Mouse (Mus musculus): ENCODE results near the gene Cryzl1. TPM values are rescaled to one million over a fixed set of nuclear protein-coding genes. Genes with fewer than 3 reads are reported as not detected.
"Not testable (repeated sequence)": the region's sequence is repeated elsewhere in the genome, so short reads cannot be mapped to it uniquely, and the experiment has no call there.

Gene Cryzl1
- total and polyA plus RNA-seq, 3 experiments = 19.2 to 26.0 (median 22.2) TPM

GRCm38 (mm10) chr16:91645995-91646602 lies 82.7 kb downstream of the Cryzl1 start:
- Histone ChIP-seq H3K79me2 (replicated peaks; ENCODE audit: control insufficient read depth, insufficient read depth, low read length) (peaks cover 2% of the 10 kb centered on the region; the same call in 1 of the 2 replicates), H3K27me3 (ENCODE audit: control insufficient read depth, insufficient read depth, low read length) (no peaks in the 10 kb centered on the region), H3K9ac (ENCODE audit: low read depth, low read length) (no peak overlapping the region), H3K4me3 (peak overlapping the region; percentile 75), H3K27ac (peak overlapping the region; percentile 99), H3K4me1 (ENCODE audit: control insufficient read depth, insufficient read depth, low read length) (peaks cover 6% of the 10 kb centered on the region), H3K36me3 (ENCODE audit: control insufficient read depth, insufficient read depth, low read length) (peaks cover 6% of the 10 kb centered on the region)
- TF ChIP-seq EP300 (IDR thresholded peaks at IDR 0.05; ENCODE audit: insufficient read depth, low read depth, low read length) (no peak), CTCF (IDR thresholded peaks at IDR 0.05) (no peak), POLR2A (IDR thresholded peaks at IDR 0.05; ENCODE audit: insufficient read depth, low read depth, low read length) (no peak)
- intact Hi-C loops (cut with DNase I) = loop anchor here (2.0 to 10.0 kb wide), 4 partner anchors 17 to 281 kb away; partner anchors contain the start of genes Donson and Tmem50b
- DNase-seq = no peak
- WGBS = 7% methylated on average over 11 of the region's 11 CpGs

- H3K36me3 ChIP-seq (ENCODE audit: control insufficient read depth, insufficient read depth, low read length); H3K4me1 ChIP-seq (ENCODE audit: control insufficient read depth, insufficient read depth, low read length); DNase-seq; H3K9ac ChIP-seq (ENCODE audit: low read depth, low read length); H3K27me3 ChIP-seq (ENCODE audit: control insufficient read depth, insufficient read depth, low read length); H3K79me2 ChIP-seq (replicated peaks; ENCODE audit: control insufficient read depth, insufficient read depth, low read length); H3K27ac ChIP-seq; H3K4me3 ChIP-seq: not testable (repeated sequence)
- intact Hi-C loops (cut with DNase I) = loop anchor here (5.0 to 10.0 kb wide), 3 partner anchors 42 to 281 kb away; partner anchors contain the start of genes Donson and Tmem50b
- WGBS = 57% methylated on average over 1 of the region's 2 CpGs
Measured at GRCm38 (mm10) chr16:91645420-91645819, 83.4 kb downstream of the Cryzl1 start.

DNA sequence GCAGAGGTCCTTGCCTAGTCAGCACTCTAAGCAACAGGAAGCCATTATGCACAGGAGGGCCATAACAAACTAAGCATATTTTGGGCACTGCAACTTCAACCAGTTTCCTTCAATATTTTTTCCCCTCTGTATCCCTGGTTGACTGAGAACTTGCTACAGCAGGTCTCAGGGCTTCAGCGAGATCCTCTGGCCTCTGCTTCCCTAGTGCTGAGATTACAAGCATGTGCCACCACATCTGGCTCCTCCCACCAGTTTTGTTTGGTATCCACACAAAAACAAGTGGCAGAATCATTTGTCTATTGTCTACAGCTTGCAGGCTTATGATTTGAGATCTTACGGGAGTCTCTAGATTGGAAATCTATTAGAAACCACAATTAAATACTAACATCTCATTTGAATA lies 83.9 kb downstream of the Cryzl1 start:
- Histone ChIP-seq H3K9ac (ENCODE audit: low read depth, low read length) (no peak overlapping the region), H3K27ac (no peak overlapping the region), H3K36me3 (ENCODE audit: control insufficient read depth, insufficient read depth, low read length) (peaks cover 3% of the 10 kb centered on the region), H3K79me2 (replicated peaks; ENCODE audit: control insufficient read depth, insufficient read depth, low read length) (peaks cover 2% of the 10 kb centered on the region; the same call in 1 of the 2 replicates), H3K27me3 (ENCODE audit: control insufficient read depth, insufficient read depth, low read length) (no peaks in the 10 kb centered on the region), H3K4me3 (no peak overlapping the region), H3K4me1 (ENCODE audit: control insufficient read depth, insufficient read depth, low read length) (peaks cover 6% of the 10 kb centered on the region)
- no peak for TF ChIP-seq CTCF (IDR thresholded peaks at IDR 0.05)
- no peak for TF ChIP-seq EP300 (IDR thresholded peaks at IDR 0.05; ENCODE audit: insufficient read depth, low read depth, low read length)
- no peak for TF ChIP-seq POLR2A (IDR thresholded peaks at IDR 0.05; ENCODE audit: insufficient read depth, low read depth, low read length)
- intact Hi-C loops (cut with DNase I) = loop anchor here (5.0 to 10.0 kb wide), 3 partner anchors 42 to 280 kb away; partner anchors contain the start of genes Donson and Tmem50b
- no peak for DNase-seq
- WGBS = 79% methylated on average over 2 of the region's 2 CpGs

DNA sequence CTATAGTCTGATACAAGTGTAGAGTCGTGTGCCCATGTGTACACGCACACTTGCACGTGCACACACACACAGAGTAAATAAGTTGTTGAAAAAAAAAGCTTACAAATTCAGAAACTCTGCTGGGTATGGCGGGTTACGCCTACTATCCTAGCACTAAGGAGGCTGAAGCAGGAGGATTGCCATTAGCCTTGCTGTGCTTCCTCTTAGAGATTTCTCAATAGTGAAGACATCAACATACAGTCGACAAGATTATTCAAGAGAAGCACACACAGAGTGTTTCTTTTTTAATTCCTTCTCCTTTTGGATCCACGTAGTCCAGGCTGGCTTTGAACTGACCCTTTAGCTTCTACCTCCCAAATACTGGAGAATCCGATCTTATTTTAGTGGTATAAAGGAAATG lies 88.6 kb downstream of the Cryzl1 start:
- H3K27ac ChIP-seq = no peak overlapping the region
- intact Hi-C loops (cut with DNase I) = loop anchor here (10.0 kb wide), 1 partner anchor 275 kb away; no protein-coding TSS in a partner anchor
- H3K79me2 ChIP-seq (replicated peaks; ENCODE audit: control insufficient read depth, insufficient read depth, low read length) = no peaks in the 10 kb centered on the region
- DNase-seq = no peak
- no peaks in the 10 kb centered on the region for H3K36me3 ChIP-seq (ENCODE audit: control insufficient read depth, insufficient read depth, low read length)
- H3K4me1 ChIP-seq (ENCODE audit: control insufficient read depth, insufficient read depth, low read length) = no peaks in the 10 kb centered on the region
- WGBS = 95% methylated on average over 8 of the region's 8 CpGs
- H3K4me3 ChIP-seq = no peak overlapping the region
- TF ChIP-seq POLR2A (IDR thresholded peaks at IDR 0.05; ENCODE audit: insufficient read depth, low read depth, low read length) = no peak
- H3K27me3 ChIP-seq (ENCODE audit: control insufficient read depth, insufficient read depth, low read length) = no peaks in the 10 kb centered on the region
- H3K9ac ChIP-seq (ENCODE audit: low read depth, low read length) = no peak overlapping the region

GRCm38 (mm10) chr16:91639636-91640035 lies 89.1 kb downstream of the Cryzl1 start:
- TF ChIP-seq POLR2A (IDR thresholded peaks at IDR 0.05; ENCODE audit: insufficient read depth, low read depth, low read length) (no peak), EP300 (IDR thresholded peaks at IDR 0.05; ENCODE audit: insufficient read depth, low read depth, low read length) (no peak)
- Histone ChIP-seq H3K79me2 (replicated peaks; ENCODE audit: control insufficient read depth, insufficient read depth, low read length) (no peaks in the 10 kb centered on the region), H3K27ac (no peak overlapping the region), H3K4me1 (ENCODE audit: control insufficient read depth, insufficient read depth, low read length) (no peaks in the 10 kb centered on the region), H3K27me3 (ENCODE audit: control insufficient read depth, insufficient read depth, low read length) (no peaks in the 10 kb centered on the region), H3K9ac (ENCODE audit: low read depth, low read length) (no peak overlapping the region), H3K4me3 (no peak overlapping the region), H3K36me3 (ENCODE audit: control insufficient read depth, insufficient read depth, low read length) (no peaks in the 10 kb centered on the region)
- DNase-seq = no peak
- intact Hi-C loops (cut with DNase I) = loop anchor here (10.0 kb wide), 1 partner anchor 275 kb away; no protein-coding TSS in a partner anchor
- WGBS = 95% methylated on average over 2 of the region's 2 CpGs

Other genes with a start within 250 kb of the Cryzl1 start
- gene Ifnar1, start 243.7 kb downstream of the Cryzl1 start, total RNA-seq (2021) = 10 to 100 TPM; 23.6 to 24.0 TPM
- gene Ifnar1, start 243.7 kb downstream of the Cryzl1 start, polyA plus RNA-seq (2012; rRNA removed) = 12.5 and 20.2 TPM in 2 replicates
- gene Ifngr2, start 181.9 kb downstream of the Cryzl1 start, total RNA-seq (2021) = 100 to 1,000 TPM; 120 TPM
- gene Ifngr2, start 181.9 kb downstream of the Cryzl1 start, polyA plus RNA-seq (2012; rRNA removed) = 100 and 140 TPM in 2 replicates
- gene Tmem50b, start 131.2 kb downstream of the Cryzl1 start, total RNA-seq (2021) = 10 to 100 TPM; 47.0 to 62.7 TPM
- gene Tmem50b, start 131.2 kb downstream of the Cryzl1 start, polyA plus RNA-seq (2012; rRNA removed) = 63.4 and 99.8 TPM in 2 replicates
- 10 to 100 TPM; 31.1 to 34.1 TPM for gene Dnajc28, start 109.9 kb downstream of the Cryzl1 start, total RNA-seq (2021)
- 9.8 and 19.5 TPM in 2 replicates for gene Dnajc28, start 109.9 kb downstream of the Cryzl1 start, polyA plus RNA-seq (2012; rRNA removed)
- gene Gart, start 82.0 kb downstream of the Cryzl1 start, total RNA-seq (2021) = 10 to 100 TPM; 62.7 to 66.2 TPM
- gene Gart, start 82.0 kb downstream of the Cryzl1 start, polyA plus RNA-seq (2012; rRNA removed) = 25.0 and 43.4 TPM in 2 replicates
- 100 to 1,000 TPM; 134 to 135 TPM for gene Son, start 81.5 kb downstream of the Cryzl1 start, total RNA-seq (2021)
- gene Son, start 81.5 kb downstream of the Cryzl1 start, polyA plus RNA-seq (2012; rRNA removed) = 111 and 218 TPM in 2 replicates
- gene Donson, start 40.2 kb downstream of the Cryzl1 start, total RNA-seq (2021) = 1 to 10 TPM; 3.9 to 4.9 TPM
- gene Donson, start 40.2 kb downstream of the Cryzl1 start, polyA plus RNA-seq (2012; rRNA removed) = 2.4 and 5.8 TPM in 2 replicates
- 10 to 100 TPM; 45.1 to 46.7 TPM for gene Itsn1, start 306 bp upstream of the Cryzl1 start, total RNA-seq (2021)
- 35.8 and 48.5 TPM in 2 replicates for gene Itsn1, start 306 bp upstream of the Cryzl1 start, polyA plus RNA-seq (2012; rRNA removed)